In genomic region chr12:67153077-67153476, GRCm38 (mm10) we compare ENCODE assay signal across 28 mouse cellular contexts.
"Had no signal": no experiment of that assay in that cellular context is flagged by ENCODE, and none has a peak within 500 bp of the region (broad histone marks: within the 10 kb centered on the region; RNA-seq: fewer than 3 reads in every experiment).

No protein-coding gene starts in this region.

- H3K27ac ChIP-seq: embryonic facial prominence, embryonic 12.5 days; embryonic facial prominence, embryonic 13.5 days; embryonic facial prominence, embryonic 15.5 days; forebrain, embryonic 10.5 days; forebrain, embryonic 12.5 days; forebrain, embryonic 13.5 days; forebrain, embryonic 15.5 days; gastrocnemius, adult 2 months; heart, adult 2 months had no signal

- H3K9ac ChIP-seq: embryonic facial prominence, embryonic 12.5 days; embryonic facial prominence, embryonic 13.5 days; embryonic facial prominence, embryonic 15.5 days; forebrain, embryonic 12.5 days; forebrain, embryonic 13.5 days; forebrain, embryonic 15.5 days; forebrain, postnatal 0 days had no signal

- DNase-seq: cerebellum, adult 2 months; cerebellum, adult 8-10 months; cerebellum, adult 9-10 months; cerebellum, adult 9-11 months; cerebellum, postnatal 10 days; cerebellum, postnatal 14 days; cerebellum, postnatal 25 days; cerebellum, postnatal 36 days; embryo, embryonic 11 days; forebrain, postnatal 0 days; gastrocnemius, adult 2 months; gastrocnemius, postnatal 10 days; gastrocnemius, postnatal 14 days; gastrocnemius, postnatal 25 days; gastrocnemius, postnatal 36 days; heart, adult 11 months; heart, adult 18-20 months; heart, adult 2 months had no signal

- ATAC-seq: forebrain, embryonic 13.5 days; forebrain, embryonic 14.5 days; forebrain, embryonic 15.5 days; forebrain, embryonic 16.5 days; forebrain, postnatal 0 days had no signal

- H3K4me3 ChIP-seq: embryonic facial prominence, embryonic 12.5 days; embryonic facial prominence, embryonic 13.5 days; embryonic facial prominence, embryonic 15.5 days; erythroblast, embryonic 14.5 days; forebrain, embryonic 10.5 days; forebrain, embryonic 12.5 days; forebrain, embryonic 13.5 days; forebrain, embryonic 15.5 days; gastrocnemius, adult 2 months; heart, adult 2 months had no signal

- H3K4me2 ChIP-seq: embryonic facial prominence, embryonic 12.5 days; embryonic facial prominence, embryonic 13.5 days; embryonic facial prominence, embryonic 15.5 days; forebrain, embryonic 12.5 days; forebrain, embryonic 13.5 days; forebrain, embryonic 15.5 days had no signal

- H3K4me1 ChIP-seq: embryonic facial prominence, embryonic 12.5 days; embryonic facial prominence, embryonic 13.5 days; embryonic facial prominence, embryonic 15.5 days; forebrain, embryonic 10.5 days; forebrain, embryonic 12.5 days; forebrain, embryonic 13.5 days; forebrain, embryonic 15.5 days had no signal

- H3K36me3 ChIP-seq: embryonic facial prominence, embryonic 12.5 days; embryonic facial prominence, embryonic 13.5 days; embryonic facial prominence, embryonic 15.5 days; forebrain, embryonic 10.5 days; forebrain, embryonic 12.5 days; forebrain, embryonic 15.5 days had no signal

- H3K27me3 ChIP-seq: embryonic facial prominence, embryonic 12.5 days; embryonic facial prominence, embryonic 13.5 days; embryonic facial prominence, embryonic 15.5 days; forebrain, embryonic 12.5 days; forebrain, embryonic 13.5 days; forebrain, embryonic 15.5 days had no signal

- H3K9me3 ChIP-seq: embryonic facial prominence, embryonic 12.5 days; embryonic facial prominence, embryonic 13.5 days; embryonic facial prominence, embryonic 15.5 days; forebrain, embryonic 10.5 days; forebrain, embryonic 12.5 days; forebrain, embryonic 13.5 days; forebrain, embryonic 15.5 days had no signal
